Mouse (Mus musculus): ENCODE data around the gene Ablim1.
A peak's percentile ranks its signal among the peaks of the same experiment; 100 is the strongest.

Gene Ablim1

GRCm38 (mm10) chr19:57181852-57182528 is 132.7 kb downstream of the Ablim1 start:
- DNase-seq (ENCODE audit: low spot score) = no peak

GRCm38 (mm10) chr19:57181317-57181716 is 133.4 kb downstream of the Ablim1 start:
- no peak for DNase-seq (ENCODE audit: low spot score)

GRCm38 (mm10) chr19:57180908-57181307 is 133.8 kb downstream of the Ablim1 start:
- no peak for DNase-seq (ENCODE audit: low spot score)

- no peak for DNase-seq (ENCODE audit: low spot score)
Observed at GRCm38 (mm10) chr19:57180333-57180732, 134.4 kb downstream of the Ablim1 start.

GRCm38 (mm10) chr19:57179269-57179668 is 135.4 kb downstream of the Ablim1 start:
- DNase-seq (ENCODE audit: low spot score) = no peak

GRCm38 (mm10) chr19:57177334-57177733 is 137.4 kb downstream of the Ablim1 start:
- no peak for DNase-seq (ENCODE audit: low spot score)

- no peak for DNase-seq (ENCODE audit: low spot score)
Observed at GRCm38 (mm10) chr19:57175077-57175476, 139.6 kb downstream of the Ablim1 start.

- no peak for DNase-seq (ENCODE audit: low spot score)
Observed at GRCm38 (mm10) chr19:57174541-57174940, 140.2 kb downstream of the Ablim1 start.

GRCm38 (mm10) chr19:57174045-57174444 is 140.7 kb downstream of the Ablim1 start:
- no peak for DNase-seq (ENCODE audit: low spot score)

- no peak for DNase-seq (ENCODE audit: low spot score)
Observed at GRCm38 (mm10) chr19:57172321-57172720, 142.4 kb downstream of the Ablim1 start.

GRCm38 (mm10) chr19:57170880-57171279 is 143.8 kb downstream of the Ablim1 start:
- DNase-seq (ENCODE audit: low spot score) = no peak

- DNase-seq (ENCODE audit: low spot score) = no peak
Observed at GRCm38 (mm10) chr19:57169485-57169884, 145.2 kb downstream of the Ablim1 start.

GRCm38 (mm10) chr19:57167721-57168120 is 147.0 kb downstream of the Ablim1 start:
- no peak for DNase-seq (ENCODE audit: low spot score)

- DNase-seq (ENCODE audit: low spot score) = no peak
Observed at GRCm38 (mm10) chr19:57164882-57165281, 149.8 kb downstream of the Ablim1 start.

- DNase-seq (ENCODE audit: low spot score) = no peak
Observed at GRCm38 (mm10) chr19:57163315-57163714, 151.4 kb downstream of the Ablim1 start.

- no peak for DNase-seq (ENCODE audit: low spot score)
Observed at GRCm38 (mm10) chr19:57161978-57162727, 152.6 kb downstream of the Ablim1 start.

- no peak for DNase-seq (ENCODE audit: low spot score)
Observed at GRCm38 (mm10) chr19:57161010-57161660, 153.6 kb downstream of the Ablim1 start.

- DNase-seq (ENCODE audit: low spot score) = no peak
Observed at GRCm38 (mm10) chr19:57157731-57158343, 156.9 kb downstream of the Ablim1 start.

GRCm38 (mm10) chr19:57155121-57155884 is 159.4 kb downstream of the Ablim1 start:
- no peak for DNase-seq (ENCODE audit: low spot score)

GRCm38 (mm10) chr19:57152357-57152756 is 162.4 kb downstream of the Ablim1 start:
- no peak for DNase-seq (ENCODE audit: low spot score)

- DNase-seq (ENCODE audit: low spot score) = no peak
Observed at GRCm38 (mm10) chr19:57151504-57151903, 163.2 kb downstream of the Ablim1 start.

- peak; percentile 26 for DNase-seq (ENCODE audit: low spot score)
Observed at GRCm38 (mm10) chr19:57150275-57150674, 164.4 kb downstream of the Ablim1 start.
